Mouse (Mus musculus) neural tube, embryonic 14.5 days (tissue): ENCODE results near the gene Prrc2c. TPM values are rescaled to one million over a fixed set of nuclear protein-coding genes. Genes with fewer than 3 reads are reported as not detected.
"Not testable (repeated sequence)": the region's sequence is repeated elsewhere in the genome, so short reads cannot be mapped to it uniquely, and the experiment has no call there.

Experiments used
- ATAC-seq: fragments of 200-750 bp; cut with Nextera tagmentation; 2 replicates; pipeline ENCODE4 v1.8.0; 2017; ENCODE audit warnings: low read depth, mild to moderate bottlenecking, moderate TSS enrichment, moderate library complexity
- H3K27ac ChIP-seq: fragments of 300-500 bp; sonication (generic); 2 replicates; pipeline ENCODE4 v1.5.1; 2014; ENCODE audit warnings: low read depth, mild to moderate bottlenecking, control low read depth, low read length, moderate library complexity, mixed read lengths
- H3K27me3 ChIP-seq: fragments of 300-500 bp; sonication (generic); 2 replicates; pipeline ENCODE4 v1.6.1; 2014; ENCODE audit warnings: low read length; ENCODE audit not compliant: control insufficient read depth, insufficient read depth
- H3K36me3 ChIP-seq: fragments of 300-500 bp; sonication (generic); 2 replicates; pipeline ENCODE4 v1.6.1; 2014; ENCODE audit warnings: low read length, mixed read lengths; ENCODE audit not compliant: control insufficient read depth, insufficient read depth
- H3K4me1 ChIP-seq: fragments of 300-500 bp; sonication (generic); 2 replicates; pipeline ENCODE4 v1.6.1; 2014; ENCODE audit warnings: low read length; ENCODE audit not compliant: control insufficient read depth, insufficient read depth
- H3K4me2 ChIP-seq: fragments of 300-500 bp; sonication (generic); 2 replicates; pipeline ENCODE4 v1.6.1; 2014; ENCODE audit warnings: mild to moderate bottlenecking, low read depth, low read length, control low read depth
- H3K4me3 ChIP-seq: fragments of 300-500 bp; sonication (generic); 2 replicates; pipeline ENCODE4 v1.5.1; 2014; ENCODE audit warnings: low read depth, low read length, control low read depth, mixed read lengths
- H3K9ac ChIP-seq: fragments of 300-500 bp; sonication (generic); replicated peaks from 2 replicates; pipeline ENCODE4 v1.6.1; 2014; ENCODE audit warnings: low read depth, mild to moderate bottlenecking, control low read depth, low read length, mixed read lengths
- H3K9me3 ChIP-seq: fragments of 300-500 bp; sonication (generic); 2 replicates; pipeline ENCODE4 v1.6.1; 2016; ENCODE audit warnings: low read length; ENCODE audit not compliant: control insufficient read depth
- WGBS: fragments of 180-500 bp; shearing (Covaris S2); extraction: QIAGEN DNeasy Blood & Tissue Kit; methylation state at CpG from one replicate; pipeline ENCODE4 v1.1.7; 2014; 5-methylcytosine and 5-hydroxymethylcytosine counted together
- microRNA-seq: library from miRNA; unstranded; fragments of <30 nt; microRNA quantifications from one replicate; pipeline ENCODE4, GENCODE M21; 2016
- polyA plus RNA-seq: library from polyadenylated mRNA; unstranded; fragments of >200 nt; fragmentation: Nextera tagmentation; extraction: Ambion mirVana; gene quantifications from 2 replicates; pipeline ENCODE4 v1.2.1, GENCODE M21; 2014

The Prrc2c gene
- polyA plus RNA-seq, 1 experiment from 2014 or later = 176 TPM

DNA sequence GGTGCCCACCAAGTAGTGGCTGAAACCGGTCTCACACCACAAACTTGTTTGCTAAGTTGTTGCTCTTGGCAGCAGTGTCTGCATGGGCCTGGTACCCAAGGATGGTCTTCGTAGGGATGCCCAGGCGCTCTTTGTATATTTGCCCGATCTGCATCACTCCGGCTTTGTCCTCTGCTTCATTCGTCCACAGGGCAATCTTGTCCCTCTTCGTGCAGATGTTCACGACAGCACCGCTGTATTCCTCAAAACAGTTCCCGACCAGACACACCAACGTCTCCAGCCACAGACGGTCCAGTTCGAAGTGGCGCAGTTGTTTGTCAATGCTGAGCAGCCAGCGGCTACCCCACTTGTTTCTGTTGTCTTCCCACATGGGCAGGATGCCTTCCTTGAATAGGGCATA, 112.0 kb downstream of the Prrc2c start:
- H3K9ac ChIP-seq = not testable (repeated sequence)
- WGBS = 96% methylated on average over 15 of the region's 15 CpGs

DNA sequence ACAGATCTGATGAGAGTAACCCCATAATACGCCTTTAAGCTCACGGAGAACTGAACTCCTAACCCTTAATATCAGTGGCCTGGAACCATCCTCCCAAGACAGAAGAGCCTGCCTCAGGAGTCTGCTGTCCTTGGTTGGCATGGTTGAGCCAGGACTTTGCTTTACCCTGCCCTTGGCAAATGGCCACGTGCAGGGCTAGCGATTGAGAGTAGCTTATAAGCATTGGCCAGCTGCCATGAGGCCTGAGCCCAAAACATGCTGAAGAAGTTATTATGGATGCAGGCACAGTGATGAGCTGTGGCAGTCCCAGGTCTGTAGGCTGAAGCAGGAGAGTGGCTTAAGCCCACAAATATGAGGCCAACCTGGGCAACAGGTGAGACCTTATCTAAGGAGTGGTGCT, 112.5 kb downstream of the Prrc2c start:
- WGBS = 81% methylated on average over 4 of the region's 4 CpGs
- H3K27ac ChIP-seq, H3K27me3 ChIP-seq, H3K9me3 ChIP-seq, H3K36me3 ChIP-seq, H3K4me1 ChIP-seq, H3K4me2 ChIP-seq, H3K4me3 ChIP-seq, ATAC-seq, H3K9ac ChIP-seq: not testable (repeated sequence)

More for the DNA sequence above, 112.0 kb downstream of the Prrc2c start:
- not testable (repeated sequence) for H3K27ac ChIP-seq, H3K9me3 ChIP-seq, ATAC-seq, H3K36me3 ChIP-seq, H3K4me1 ChIP-seq, H3K4me2 ChIP-seq, H3K27me3 ChIP-seq, H3K4me3 ChIP-seq

DNA sequence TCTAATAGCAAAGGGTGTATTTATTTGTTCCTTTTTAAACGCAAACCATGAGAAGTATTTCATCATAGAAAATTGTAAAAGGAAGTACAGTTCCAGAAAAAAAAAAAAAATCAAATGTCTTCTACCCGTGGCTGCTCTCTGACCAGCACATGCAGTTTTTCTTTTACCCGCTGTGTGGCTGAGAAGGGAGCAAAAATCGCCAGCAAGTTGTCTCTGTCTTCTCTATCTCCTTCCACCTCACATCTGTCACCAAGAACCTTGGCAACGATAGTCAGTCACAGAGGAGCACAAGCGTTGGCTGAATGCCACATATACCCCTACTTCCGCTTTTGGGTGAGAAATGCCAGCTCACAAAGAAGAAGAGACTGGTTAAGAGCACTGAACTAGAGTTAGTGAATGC, 115.1 kb downstream of the Prrc2c start:
- no peaks in the 10 kb centered on the region for H3K9me3 ChIP-seq
- WGBS = 54% methylated on average over 7 of the region's 7 CpGs
- no peak for ATAC-seq
- no peaks in the 10 kb centered on the region for H3K27me3 ChIP-seq
- peaks cover 7% of the 10 kb centered on the region; the same call in 1 of the 2 replicates for H3K4me1 ChIP-seq
- no peak overlapping the region for H3K9ac ChIP-seq
- H3K27ac ChIP-seq = no peak overlapping the region
- no peak overlapping the region for H3K4me2 ChIP-seq
- H3K36me3 ChIP-seq = no peaks in the 10 kb centered on the region
- no peak overlapping the region for H3K4me3 ChIP-seq

DNA sequence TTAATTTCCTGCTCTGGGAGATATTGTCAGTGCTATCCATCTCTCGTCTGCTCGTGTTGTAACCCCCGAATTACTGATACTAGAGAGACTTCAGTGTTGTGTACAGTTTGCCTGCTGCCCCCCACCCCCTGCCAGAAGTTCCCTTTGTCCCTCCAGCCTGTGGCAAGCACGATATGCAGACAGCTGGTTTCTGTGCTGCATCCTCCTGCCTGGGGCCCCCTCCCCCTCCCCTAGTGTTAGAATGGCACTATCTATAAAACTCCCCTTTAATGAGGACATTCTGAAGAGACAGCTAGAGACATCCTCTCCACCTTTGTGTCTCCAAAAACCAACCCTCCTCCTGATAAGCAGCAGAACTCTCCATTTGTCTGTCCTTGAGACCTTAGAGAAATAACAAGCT, 116.5 kb downstream of the Prrc2c start:
- Histone ChIP-seq H3K4me1 (peaks cover 7% of the 10 kb centered on the region; the same call in 1 of the 2 replicates), H3K4me2 (no peak overlapping the region), H3K36me3 (no peaks in the 10 kb centered on the region), H3K4me3 (no peak overlapping the region), H3K27me3 (no peaks in the 10 kb centered on the region), H3K9ac (no peak overlapping the region), H3K9me3 (no peaks in the 10 kb centered on the region), H3K27ac (no peak overlapping the region)
- WGBS = 11% methylated on average over 4 of the region's 4 CpGs
- 0 out of 2 replicates have a peak, but pooled peaks have one; percentile 14 for ATAC-seq

Small RNAs within 50 kb of the gene (microRNA-seq; reads per million reads assigned to microRNA genes)
- gene Gm27616 = not detected

Other genes starting within 250 kb of the Prrc2c start
- 12.4 and 12.9 TPM in 2 replicates for gene Mettl13, start 192.0 kb downstream of the Prrc2c start, polyA plus RNA-seq
- gene Vamp4, start 170.0 kb downstream of the Prrc2c start, polyA plus RNA-seq = 79.5 and 79.8 TPM in 2 replicates
- not detected in 2 replicates for gene Myoc, start 101.4 kb downstream of the Prrc2c start, polyA plus RNA-seq
- gene Myocos, start 82.3 kb downstream of the Prrc2c start, polyA plus RNA-seq = not detected in 2 replicates
- 0.33 TPM in 2 replicates for gene Fmo4, start 73.4 kb upstream of the Prrc2c start, polyA plus RNA-seq
- 9.1 and 21.8 TPM in 2 replicates for gene Fmo1, start 126.1 kb upstream of the Prrc2c start, polyA plus RNA-seq
- gene Fmo2, start 158.2 kb upstream of the Prrc2c start, polyA plus RNA-seq = 0.58 TPM in 1 of 2 replicates, not detected in the other
- not detected in 2 replicates for gene Fmo6, start 197.0 kb upstream of the Prrc2c start, polyA plus RNA-seq
- not detected in 2 replicates for gene Fmo3, start 244.0 kb upstream of the Prrc2c start, polyA plus RNA-seq